Mouse (Mus musculus): ENCODE data around the gene Nfyb.

GRCm38 (mm10) chr10:82771595-82772170 lies 7.7 kb upstream of the Nfyb start:
- TF ChIP-seq EP300 (IDR thresholded peaks at IDR 0.05), result no peak
- TF ChIP-seq CTCF (IDR thresholded peaks at IDR 0.05), result no peak

Measured in lung, postnatal 0 days (tissue).